Mouse (Mus musculus): ENCODE results near the gene Spsb3. TPM values are rescaled to one million over a fixed set of nuclear protein-coding genes. Genes with fewer than 3 reads are reported as not detected.

The Spsb3 gene
- polyA plus RNA-seq, 2 experiments: 39.4 to 49.6 TPM

DNA sequence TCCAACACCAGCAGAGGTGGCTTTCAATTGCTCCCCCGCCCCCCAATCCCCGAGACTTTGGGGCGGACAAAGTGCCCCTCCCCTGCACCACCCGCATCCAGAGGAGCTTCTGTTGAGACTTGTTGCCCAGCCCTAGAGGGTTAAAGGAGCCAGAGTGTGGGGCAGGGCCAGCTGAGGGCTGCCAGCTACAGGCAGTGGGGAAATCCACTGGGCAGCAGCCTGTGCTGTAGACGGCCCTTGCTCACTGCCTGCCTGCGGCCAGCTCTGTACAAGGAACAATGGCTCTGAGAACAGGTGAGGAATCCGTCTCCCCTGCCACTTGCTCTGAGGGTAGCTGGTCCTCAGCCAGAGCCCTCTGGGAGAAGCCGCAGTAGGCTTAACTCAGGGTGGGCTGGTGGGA lies 7.9 kb upstream of the Spsb3 start:
- Histone ChIP-seq H3K36me3 (ENCODE audit: control insufficient read depth, insufficient read depth, low read length) (peaks cover 11% of the 10 kb centered on the region), H3K4me1 (ENCODE audit: control insufficient read depth, insufficient read depth, low read length) (no peaks in the 10 kb centered on the region), H3K9me3 (ENCODE audit: control insufficient read depth, low read length) (no peaks in the 10 kb centered on the region), H3K27me3 (ENCODE audit: control insufficient read depth, insufficient read depth, low read length) (no peaks in the 10 kb centered on the region), H3K9ac (ENCODE audit: low read depth, low read length, severe bottlenecking) (0 out of 2 replicates have a peak overlapping the region, but pooled peaks have one; percentile 16), H3K4me2 (replicated peaks; ENCODE audit: low read depth, low read length, severe bottlenecking) (no peak overlapping the region), H3K27ac (replicated peaks; ENCODE audit: low read depth, low read length) (no peak overlapping the region), H3K4me3 (replicated peaks; ENCODE audit: low read length) (no peak overlapping the region)
- WGBS: 69% methylated on average over 8 of the region's 8 CpGs
- DNase-seq (ENCODE audit: low spot score): no peak
- ATAC-seq (ENCODE audit: low FRiP score, low read depth): no peak
- TF ChIP-seq POLR2A (IDR thresholded peaks at IDR 0.05; ENCODE audit: borderline replicate concordance, extremely low read depth, insufficient read depth, insufficient read length): no peak

DNA sequence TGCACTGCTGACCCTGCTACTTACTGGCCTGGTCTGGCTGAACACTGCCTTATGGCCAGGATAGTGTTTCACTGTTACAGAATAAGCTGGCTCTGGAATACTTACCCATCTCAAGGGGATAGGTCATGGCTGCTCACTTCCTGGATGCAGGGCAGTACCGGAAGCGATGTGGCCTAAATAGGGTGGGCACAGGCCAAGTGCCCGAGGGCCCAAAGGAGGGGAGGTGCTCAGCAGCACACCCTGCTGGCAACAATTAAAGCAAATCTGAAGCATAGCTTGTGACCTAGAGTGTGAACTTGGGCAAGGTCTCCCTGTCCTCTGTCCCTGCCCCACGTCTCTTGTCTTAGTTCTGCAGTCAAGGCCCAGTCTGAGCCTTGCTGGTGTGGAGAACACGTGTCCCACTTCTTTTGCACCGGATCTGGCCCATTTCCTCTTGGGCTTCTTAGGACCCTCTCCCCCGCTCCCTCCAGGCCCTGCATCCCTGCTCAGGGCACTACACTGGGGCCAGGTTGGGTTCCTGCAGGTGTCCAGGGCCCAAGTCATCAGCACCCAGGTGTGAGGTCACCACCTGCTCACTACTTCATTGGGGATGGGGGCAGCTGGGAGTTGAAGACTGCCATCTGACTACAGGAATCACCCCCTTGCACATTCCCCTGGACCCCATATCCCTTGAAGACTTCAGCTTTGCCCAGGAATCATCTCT lies 4.6 kb upstream of the Spsb3 start:
- Histone ChIP-seq H3K27me3 (ENCODE audit: control insufficient read depth, insufficient read depth, low read length) (no peaks in the 10 kb centered on the region), H3K27ac (replicated peaks; ENCODE audit: low read depth, low read length) (no peak overlapping the region), H3K4me3 (replicated peaks; ENCODE audit: low read length) (no peak overlapping the region), H3K36me3 (ENCODE audit: control insufficient read depth, insufficient read depth, low read length) (peaks cover 14% of the 10 kb centered on the region), H3K4me1 (ENCODE audit: control insufficient read depth, insufficient read depth, low read length) (peaks cover 5% of the 10 kb centered on the region; the same call in 1 of the 2 replicates), H3K9ac (ENCODE audit: low read depth, low read length, severe bottlenecking) (no peak overlapping the region), H3K9me3 (ENCODE audit: control insufficient read depth, low read length) (no peaks in the 10 kb centered on the region), H3K4me2 (replicated peaks; ENCODE audit: low read depth, low read length, severe bottlenecking) (no peak overlapping the region)
- no peak for TF ChIP-seq POLR2A (IDR thresholded peaks at IDR 0.05; ENCODE audit: borderline replicate concordance, extremely low read depth, insufficient read depth, insufficient read length)
- DNase-seq (ENCODE audit: low spot score): no peak
- WGBS: 42% methylated on average over 7 of the region's 7 CpGs
- no peak for ATAC-seq (ENCODE audit: low FRiP score, low read depth)

DNA sequence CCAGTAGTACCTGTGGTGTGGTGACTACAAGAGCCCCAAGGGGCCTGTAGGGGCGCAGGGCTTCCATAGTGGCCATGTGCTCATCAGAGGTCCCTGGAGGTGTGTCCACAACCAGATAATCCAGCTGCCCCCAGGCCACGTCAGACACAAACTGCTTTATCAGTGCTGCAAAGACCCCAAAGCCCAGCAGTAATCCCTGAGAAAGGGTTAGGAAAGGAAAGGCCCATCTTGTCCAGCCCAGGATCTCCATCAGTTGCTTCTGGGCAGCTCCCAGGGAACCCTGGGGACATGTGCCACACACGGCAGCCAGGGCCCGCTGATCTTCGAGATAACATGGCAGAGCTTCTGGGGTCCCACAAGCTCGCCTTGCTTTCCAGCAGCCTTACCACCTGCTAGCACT lies 2.1 kb upstream of the Spsb3 start:
- TF ChIP-seq POLR2A (IDR thresholded peaks at IDR 0.05; ENCODE audit: borderline replicate concordance, extremely low read depth, insufficient read depth, insufficient read length): no peak
- Histone ChIP-seq H3K4me3 (replicated peaks; ENCODE audit: low read length) (no peak overlapping the region), H3K9me3 (ENCODE audit: control insufficient read depth, low read length) (no peaks in the 10 kb centered on the region), H3K27me3 (ENCODE audit: control insufficient read depth, insufficient read depth, low read length) (no peaks in the 10 kb centered on the region), H3K9ac (ENCODE audit: low read depth, low read length, severe bottlenecking) (no peak overlapping the region), H3K4me1 (ENCODE audit: control insufficient read depth, insufficient read depth, low read length) (peaks cover 15% of the 10 kb centered on the region), H3K36me3 (ENCODE audit: control insufficient read depth, insufficient read depth, low read length) (peaks cover 17% of the 10 kb centered on the region), H3K27ac (replicated peaks; ENCODE audit: low read depth, low read length) (no peak overlapping the region), H3K4me2 (replicated peaks; ENCODE audit: low read depth, low read length, severe bottlenecking) (no peak overlapping the region)
- no peak for DNase-seq (ENCODE audit: low spot score)
- 87% methylated on average over 6 of the region's 6 CpGs for WGBS
- ATAC-seq (ENCODE audit: low FRiP score, low read depth): no peak

DNA sequence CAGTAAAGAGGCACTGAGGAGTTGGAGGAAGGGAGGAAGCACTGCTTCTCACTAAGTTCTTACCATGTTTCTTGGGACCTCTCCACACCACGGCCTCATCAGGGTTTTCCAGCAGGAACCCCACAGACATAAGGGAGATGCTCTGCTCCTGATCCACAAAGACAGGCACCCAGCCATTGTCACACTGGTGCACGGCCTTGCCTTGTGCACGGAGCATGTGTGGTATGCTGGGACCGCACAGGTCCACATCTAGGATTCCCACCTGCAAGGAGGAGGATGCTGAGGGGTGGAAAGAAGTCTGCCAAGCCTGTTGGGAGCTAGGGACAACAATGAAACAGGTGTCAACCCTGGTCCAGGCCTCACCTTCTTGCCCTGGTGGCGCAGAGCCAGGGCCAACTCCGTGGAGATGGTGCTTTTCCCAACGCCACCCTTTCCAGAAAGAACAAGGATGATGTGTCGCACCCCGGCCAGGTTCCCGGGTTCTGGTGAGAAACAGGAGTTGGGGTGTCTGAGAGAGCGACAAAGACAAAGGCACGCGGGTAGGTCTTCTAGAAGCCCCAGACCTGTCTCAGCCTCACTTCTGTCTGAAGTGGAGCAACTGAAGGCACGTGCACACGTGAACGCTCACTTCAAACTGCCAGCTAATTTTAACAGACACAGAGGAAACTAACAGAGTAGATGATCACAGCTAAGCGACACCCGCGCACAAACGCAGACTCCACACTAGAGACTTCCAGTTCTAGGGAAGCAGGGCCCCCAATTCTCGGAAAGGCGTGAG lies 898 bp upstream of the Spsb3 start:
- no peak for TF ChIP-seq POLR2A (IDR thresholded peaks at IDR 0.05; ENCODE audit: borderline replicate concordance, extremely low read depth, insufficient read depth, insufficient read length)
- Histone ChIP-seq H3K4me1 (ENCODE audit: control insufficient read depth, insufficient read depth, low read length) (peaks cover 15% of the 10 kb centered on the region), H3K27me3 (ENCODE audit: control insufficient read depth, insufficient read depth, low read length) (no peaks in the 10 kb centered on the region), H3K9me3 (ENCODE audit: control insufficient read depth, low read length) (no peaks in the 10 kb centered on the region), H3K9ac (ENCODE audit: low read depth, low read length, severe bottlenecking) (peak overlapping the region; percentile 66), H3K4me3 (replicated peaks; ENCODE audit: low read length) (peak overlapping the region; percentile 78), H3K27ac (replicated peaks; ENCODE audit: low read depth, low read length) (no peak overlapping the region; the same call in 1 of the 2 replicates), H3K36me3 (ENCODE audit: control insufficient read depth, insufficient read depth, low read length) (peaks cover 28% of the 10 kb centered on the region), H3K4me2 (replicated peaks; ENCODE audit: low read depth, low read length, severe bottlenecking) (peak overlapping the region; percentile 90)
- ATAC-seq (ENCODE audit: low FRiP score, low read depth): no peak
- no peak for DNase-seq (ENCODE audit: low spot score)
- WGBS: 23% methylated on average over 22 of the region's 22 CpGs

DNA sequence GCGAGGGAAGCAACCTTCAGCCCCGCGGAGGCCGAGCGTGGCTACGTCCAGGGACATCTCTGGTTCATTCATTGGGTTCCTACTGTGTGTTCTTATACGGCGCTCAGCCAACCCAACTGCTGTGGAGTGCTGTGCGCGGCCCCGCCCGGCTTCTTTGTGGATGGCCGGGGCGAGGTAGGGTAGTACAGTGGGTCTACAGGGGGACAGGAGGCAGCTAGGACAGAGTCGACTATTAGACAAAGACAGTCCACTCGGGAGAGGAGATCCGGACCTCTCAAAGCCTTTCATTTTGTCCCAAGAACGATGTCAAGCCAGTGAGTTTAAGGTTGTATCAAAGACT lies 459 bp downstream of the Spsb3 start:
- Histone ChIP-seq H3K9ac (ENCODE audit: low read depth, low read length, severe bottlenecking) (peak overlapping the region; percentile 80), H3K4me3 (replicated peaks; ENCODE audit: low read length) (peak overlapping the region; percentile 86), H3K27ac (replicated peaks; ENCODE audit: low read depth, low read length) (no peak overlapping the region), H3K27me3 (ENCODE audit: control insufficient read depth, insufficient read depth, low read length) (no peaks in the 10 kb centered on the region), H3K9me3 (ENCODE audit: control insufficient read depth, low read length) (no peaks in the 10 kb centered on the region), H3K4me1 (ENCODE audit: control insufficient read depth, insufficient read depth, low read length) (peaks cover 15% of the 10 kb centered on the region), H3K36me3 (ENCODE audit: control insufficient read depth, insufficient read depth, low read length) (peaks cover 41% of the 10 kb centered on the region), H3K4me2 (replicated peaks; ENCODE audit: low read depth, low read length, severe bottlenecking) (peak overlapping the region; percentile 66)
- TF ChIP-seq POLR2A (IDR thresholded peaks at IDR 0.05; ENCODE audit: borderline replicate concordance, extremely low read depth, insufficient read depth, insufficient read length): no peak
- DNase-seq (ENCODE audit: low spot score) (no peak), ATAC-seq (ENCODE audit: low FRiP score, low read depth) (no peak; the same call in 1 of the 2 replicates)
- 2% methylated on average over 18 of the region's 18 CpGs for WGBS

All from limb, embryonic 14.5 days (tissue).